Mouse (Mus musculus) MEL (cell line): ENCODE data around the gene Sds.

ENCODE experiments used
- CHD2 ChIP-seq: IDR thresholded peaks from 2 replicates; pipeline ENCODE4 v1.6.1; 2011; ENCODE audit warnings: low read length, improper control_type of control experiment
- CTCF ChIP-seq, 3 experiments: IDR thresholded peaks in 2 of 3; conservative IDR thresholded peaks in 1 of 3; 2 replicates each; pipeline ENCODE4 v1.5.1; 2011 to 2012; ENCODE audit warnings: low read length in 3 of 3, low read depth in 2 of 3, mild to moderate bottlenecking in 2 of 3, improper control_type of control experiment in 1 of 3, inconsistent platforms in 1 of 3, mixed read lengths in 1 of 3, moderate library complexity in 1 of 3; ENCODE audit not compliant: control insufficient read depth in 1 of 3, insufficient read depth in 1 of 3, poor library complexity in 1 of 3, severe bottlenecking in 1 of 3
- EP300 ChIP-seq, 2 experiments: IDR thresholded peaks; 2 replicates each; pipeline ENCODE4 v1.6.1; 2011; ENCODE audit warnings: improper control_type of control experiment in 2 of 2, low read length in 2 of 2, low read depth in 1 of 2, mild to moderate bottlenecking in 1 of 2
- MAX ChIP-seq: IDR thresholded peaks from 2 replicates; pipeline ENCODE4 v1.6.1; 2011; ENCODE audit warnings: low read length, improper control_type of control experiment
- MYB ChIP-seq: IDR thresholded peaks from 2 replicates; pipeline ENCODE4 v1.6.1; 2011; ENCODE audit warnings: mild to moderate bottlenecking, low read depth, low read length, improper control_type of control experiment
- POLR2A ChIP-seq, 2 experiments: IDR thresholded peaks; 2 replicates each; pipeline ENCODE4 v1.6.1; 2011 to 2012; ENCODE audit warnings: low read length in 2 of 2, mild to moderate bottlenecking in 2 of 2, control low read depth in 1 of 2, improper control_type of control experiment in 1 of 2, low read depth in 1 of 2, moderate library complexity in 1 of 2; ENCODE audit not compliant: control insufficient read depth in 1 of 2, insufficient read depth in 1 of 2, poor library complexity in 1 of 2
- POLR2AphosphoS5 ChIP-seq: IDR thresholded peaks from 2 replicates; pipeline ENCODE4 v1.6.1; 2012; ENCODE audit warnings: low read depth, borderline replicate concordance, mild to moderate bottlenecking, inconsistent platforms, low read length, moderate library complexity, mixed read lengths
- UBTF ChIP-seq: IDR thresholded peaks from 2 replicates; pipeline ENCODE4 v1.6.1; 2012; ENCODE audit warnings: low read depth, mild to moderate bottlenecking, inconsistent platforms, low read length, improper control_type of control experiment, moderate library complexity, borderline replicate concordance; ENCODE audit not compliant: insufficient read depth
- USF2 ChIP-seq, 2 experiments: IDR thresholded peaks; 2 replicates each; pipeline ENCODE4 v1.6.1; 2011 to 2012; ENCODE audit warnings: improper control_type of control experiment in 2 of 2, low read length in 2 of 2, borderline replicate concordance in 1 of 2, inconsistent platforms in 1 of 2, low read depth in 1 of 2, mild to moderate bottlenecking in 1 of 2; ENCODE audit not compliant: insufficient read depth in 1 of 2
- ZNF384 ChIP-seq: IDR thresholded peaks from 2 replicates; pipeline ENCODE4 v1.6.1; 2012; ENCODE audit warnings: low read depth, mild to moderate bottlenecking, inconsistent platforms, low read length, improper control_type of control experiment

DNA sequence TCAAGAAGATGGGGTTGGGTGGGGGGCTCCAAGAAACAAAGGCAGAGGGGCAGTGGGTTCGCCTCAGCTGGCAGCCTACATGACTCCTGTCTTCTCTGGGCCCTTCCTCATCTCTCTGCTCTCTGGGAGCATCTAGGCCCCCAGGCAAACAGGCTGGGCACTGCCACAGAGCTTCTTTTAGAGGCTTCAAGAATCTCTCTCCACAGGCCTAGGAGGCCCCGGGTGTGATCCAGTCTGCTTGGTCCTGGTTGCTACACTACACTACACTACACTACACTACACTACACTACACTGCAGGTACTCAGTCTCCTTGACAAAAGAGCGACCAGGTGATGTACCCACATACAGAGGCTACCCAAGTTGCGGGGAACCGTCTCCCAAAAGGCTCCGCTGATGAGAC lies 46.6 kb upstream of the Sds start:
- TF ChIP-seq CTCF (IDR thresholded peaks at IDR 0.05 in 2 of 3, conservative IDR thresholded peaks at IDR 0.05 in 1 of 3; ENCODE audit: control insufficient read depth in 1 of 3, insufficient read depth in 1 of 3, low read depth in 2 of 3, low read length in 3 of 3, poor library complexity in 1 of 3, severe bottlenecking in 1 of 3) (no peak), POLR2A (IDR thresholded peaks at IDR 0.05; ENCODE audit: control insufficient read depth in 1 of 2, insufficient read depth in 1 of 2, low read depth in 1 of 2, low read length in 2 of 2, poor library complexity in 1 of 2) (no peak), EP300 (IDR thresholded peaks at IDR 0.05; ENCODE audit: low read depth in 1 of 2, low read length in 2 of 2) (no peak), UBTF (no peak), POLR2AphosphoS5 (no peak), USF2 (IDR thresholded peaks at IDR 0.05; ENCODE audit: borderline replicate concordance in 1 of 2, insufficient read depth in 1 of 2, low read depth in 1 of 2, low read length in 2 of 2) (no peak), MYB (no peak), CHD2 (no peak), ZNF384 (no peak), MAX (no peak)
